Mouse (Mus musculus) liver, embryonic 14.5 days (tissue): ENCODE measurements around the gene Sct.
"Not testable (repeated sequence)": the region's sequence is repeated elsewhere in the genome, so short reads cannot be mapped to it uniquely, and the experiment has no call there.

Experiments used
- CTCF ChIP-seq: IDR thresholded peaks from 2 replicates; pipeline ENCODE4 v1.5.1; 2016; ENCODE audit warnings: antibody characterized with exemption, low read depth, control low read depth
- EP300 ChIP-seq: IDR thresholded peaks from 2 replicates; pipeline ENCODE4 v1.6.1; 2016; ENCODE audit warnings: antibody characterized with exemption, low read depth

DNA sequence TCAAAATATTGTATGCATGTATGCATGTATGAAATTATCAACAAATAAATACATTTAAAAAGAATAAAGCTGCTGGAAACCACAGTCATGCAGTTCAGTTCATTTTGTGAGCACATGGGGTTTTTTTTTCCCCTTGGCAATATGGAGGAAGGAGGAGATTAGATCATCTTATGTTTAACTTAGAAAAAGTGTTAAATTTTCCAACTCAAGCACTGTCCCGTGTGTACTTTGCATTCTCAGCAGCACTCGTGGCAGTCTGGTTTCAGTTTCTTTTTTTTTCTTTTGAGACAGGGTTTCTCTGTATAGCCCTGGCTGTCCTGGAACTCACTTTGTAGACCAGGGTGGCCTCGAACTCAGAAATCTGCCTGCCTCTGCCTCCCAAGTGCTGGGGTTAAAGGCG, 28.4 kb downstream of the Sct start:
- TF ChIP-seq CTCF, EP300: not testable (repeated sequence)
